Mouse (Mus musculus): Measurements from ENCODE around the gene Gtpbp6.
"Not testable (repeated sequence)": the region's sequence is repeated elsewhere in the genome, so short reads cannot be mapped to it uniquely, and the experiment has no call there.

Gene Gtpbp6

DNA sequence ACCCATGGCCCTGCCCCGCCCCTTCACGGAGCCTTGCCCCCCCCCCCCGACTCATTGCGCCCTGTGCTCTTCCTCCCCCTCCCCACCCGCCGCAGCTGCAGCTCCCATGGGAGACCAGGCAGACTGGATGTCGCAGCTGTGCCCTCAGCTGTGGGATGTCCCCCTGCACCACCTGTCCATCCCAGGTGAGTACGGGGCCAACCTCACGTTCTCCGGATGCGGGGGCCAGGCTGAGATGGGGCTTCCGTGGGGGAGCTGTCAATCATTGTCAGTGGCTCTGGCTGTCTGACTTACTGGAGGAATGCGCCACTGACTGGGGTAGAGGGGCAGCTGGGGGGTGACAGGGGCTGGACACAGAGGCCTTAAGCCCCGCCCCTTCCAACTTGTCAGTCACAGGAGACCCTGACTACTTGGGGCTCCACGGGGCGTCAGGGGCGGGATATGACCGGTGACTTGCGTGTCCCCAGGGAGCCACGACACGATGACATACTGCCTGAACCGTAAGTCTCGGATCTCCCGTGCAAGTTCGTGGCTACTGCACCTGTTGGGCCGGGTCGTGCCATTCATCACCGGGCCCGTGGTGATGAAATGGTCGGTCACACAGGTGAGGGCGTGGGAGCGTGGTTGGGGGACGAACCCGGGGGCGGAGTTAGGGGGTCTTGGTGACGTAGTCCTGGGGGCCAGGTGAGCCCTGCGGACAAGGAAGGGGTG, 6.9 kb downstream of the Gtpbp6 start:
- peak; percentile 47 for DNase-seq (ENCODE audit: extremely low spot score, low spot score)

DNA sequence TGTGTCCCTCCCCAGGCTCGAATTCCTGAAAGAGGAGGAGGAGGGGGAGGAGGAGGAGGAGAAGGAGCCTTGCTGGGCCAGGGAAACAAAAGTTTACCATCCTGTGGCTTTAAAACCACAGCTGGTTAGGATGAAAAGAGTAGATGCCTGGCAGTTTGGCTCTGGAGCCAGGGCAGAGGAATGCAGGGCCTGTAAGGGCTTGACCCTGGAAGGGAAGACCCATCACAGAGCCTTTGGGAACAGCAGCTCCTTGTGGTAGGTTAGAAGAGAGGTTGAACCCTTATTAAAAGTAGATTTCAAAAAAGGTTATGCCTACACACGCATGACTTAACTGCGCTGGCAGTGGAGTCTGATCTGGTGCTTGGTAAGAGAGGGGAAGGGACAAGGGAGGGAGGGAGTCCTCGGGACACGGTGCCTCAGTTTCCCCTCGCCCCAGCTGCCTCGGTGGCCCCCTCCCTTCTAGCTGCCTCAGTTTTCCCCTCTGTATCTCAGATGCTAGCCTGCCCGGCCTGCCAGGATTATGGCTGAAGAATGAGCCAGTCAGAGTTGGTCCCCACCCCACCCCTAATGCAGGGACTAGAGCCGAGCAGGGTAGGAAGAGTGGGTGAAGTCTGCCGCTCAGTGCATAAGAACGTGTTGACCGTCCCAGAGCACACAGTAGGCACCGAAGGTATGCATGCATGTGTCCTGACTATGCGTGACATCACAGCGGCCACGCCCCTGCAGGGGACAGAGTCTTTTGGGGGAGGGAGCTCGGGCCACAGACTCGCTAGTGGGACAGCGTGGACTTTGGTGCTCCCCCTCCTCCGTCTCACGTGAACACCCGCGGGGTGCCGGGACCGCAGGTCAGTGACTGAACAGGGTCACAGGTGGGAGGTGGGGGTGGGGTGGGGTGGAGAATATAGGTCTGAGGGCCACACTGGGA, 8.1 kb downstream of the Gtpbp6 start, which contains the start of gene Plcxd1:
Gene Plcxd1 (plus strand): TSS at position 314 of the 925 bp plus-strand sequence.
- DNase-seq (ENCODE audit: extremely low spot score, low spot score) = no peak

DNA sequence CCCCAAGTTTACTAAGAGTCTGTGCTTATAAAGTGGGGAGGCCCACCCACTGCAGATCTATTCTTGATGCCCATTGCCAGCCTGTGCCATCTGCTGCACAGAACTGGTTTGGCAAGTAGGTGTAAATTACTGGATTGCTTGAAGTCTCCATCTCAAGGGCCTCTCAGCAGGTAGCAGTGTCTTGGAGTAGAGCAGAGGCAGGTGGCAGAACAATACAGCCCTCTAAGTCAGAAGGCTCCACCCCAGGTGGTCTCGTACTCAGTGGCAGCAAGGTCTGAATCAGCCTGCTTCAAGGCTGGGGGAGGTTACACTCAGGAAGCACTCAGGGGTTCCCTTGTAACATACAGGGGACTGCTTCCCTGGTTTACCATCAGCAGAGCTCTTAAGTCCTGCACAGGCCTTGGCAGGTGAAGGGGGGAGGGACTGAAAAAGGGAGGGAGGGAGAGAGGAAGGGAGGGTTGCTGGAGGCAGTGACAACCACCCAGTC, 9.0 kb downstream of the Gtpbp6 start:
- no peak for DNase-seq (ENCODE audit: extremely low spot score, low spot score)

DNA sequence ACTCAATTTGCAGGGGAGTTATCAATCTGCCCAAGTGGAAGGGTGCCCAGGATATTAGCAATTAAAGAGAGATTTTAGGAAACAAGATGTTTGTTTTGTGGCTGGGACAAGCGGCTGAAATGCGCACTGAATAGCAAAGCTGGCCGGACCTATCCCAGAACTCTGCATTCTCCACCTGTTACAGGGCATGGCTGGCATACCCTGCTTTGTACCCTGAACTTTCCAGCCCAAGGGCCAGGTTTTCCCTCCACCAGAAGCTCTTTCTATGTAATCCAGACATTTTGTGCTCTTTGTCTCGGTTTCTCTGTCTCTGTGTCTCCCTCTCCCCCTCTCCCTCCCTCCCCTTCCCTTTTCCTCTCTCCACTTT, 13.2 kb downstream of the Gtpbp6 start:
- DNase-seq (ENCODE audit: extremely low spot score, low spot score) = no peak

DNA sequence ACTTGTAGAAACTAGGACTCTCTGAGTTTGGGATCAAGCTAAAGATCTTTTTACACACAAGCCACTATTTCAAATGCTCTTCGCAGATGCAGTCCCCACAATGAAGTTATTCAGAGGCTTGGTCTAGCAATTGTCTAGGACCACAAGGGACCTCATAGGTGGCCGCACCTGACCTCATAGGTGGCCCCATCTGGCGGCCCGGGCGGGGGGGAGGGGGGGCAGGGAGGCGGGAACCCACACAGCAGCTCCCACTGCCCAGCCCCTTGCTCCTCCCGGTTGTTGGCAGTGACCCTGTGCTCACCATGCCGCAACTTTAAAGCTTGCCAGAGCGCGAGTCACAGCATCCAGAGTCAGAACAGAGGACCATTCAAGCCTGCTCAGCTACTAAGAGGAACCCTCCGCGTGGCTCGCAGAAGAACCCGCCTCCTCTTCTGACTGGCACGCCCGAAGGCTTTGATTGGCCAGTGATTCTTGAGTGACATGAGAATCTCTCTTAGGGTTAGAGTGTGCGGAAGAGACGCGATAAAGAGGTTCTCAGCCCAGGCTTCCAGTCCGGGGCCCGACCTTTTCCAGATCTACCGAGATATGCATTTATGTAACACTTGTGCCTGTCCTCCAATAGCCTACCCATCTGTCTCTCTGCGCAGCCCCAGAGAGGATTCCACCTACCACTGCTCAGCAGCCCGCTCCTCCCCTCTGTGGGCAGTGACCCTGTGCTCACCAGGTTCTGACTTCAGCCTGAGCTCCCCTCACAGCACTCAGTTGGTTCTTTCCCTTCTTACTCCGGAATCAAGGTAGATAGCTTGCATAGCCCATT, 13.8 kb downstream of the Gtpbp6 start, which contains the start of gene Gm35315:
Gene Gm35315 (minus strand): TSS at position 391 of the 817 bp plus-strand sequence.
- DNase-seq (ENCODE audit: extremely low spot score, low spot score) = peak; percentile 81

DNA sequence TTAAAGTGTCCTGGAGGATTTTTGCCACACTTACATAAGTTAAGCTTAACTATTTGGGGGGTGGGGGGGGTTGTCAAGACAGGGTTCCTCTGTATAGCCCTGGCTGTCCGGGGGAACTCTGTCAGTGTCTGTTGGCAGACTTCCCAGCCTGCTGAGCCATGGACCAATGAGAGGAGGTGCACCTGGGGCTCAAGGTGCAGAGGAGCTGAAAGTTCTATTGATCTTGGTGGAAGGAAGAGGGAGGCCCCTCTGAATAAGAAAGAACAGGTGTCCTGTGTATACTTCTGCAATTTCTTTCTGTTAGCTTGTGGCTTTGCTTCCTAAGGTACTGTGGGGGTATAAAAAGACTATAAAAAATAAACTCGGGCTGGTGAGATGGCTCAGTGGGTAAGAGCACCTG, 16.5 kb downstream of the Gtpbp6 start:
- no peak for DNase-seq (ENCODE audit: extremely low spot score, low spot score)

DNA sequence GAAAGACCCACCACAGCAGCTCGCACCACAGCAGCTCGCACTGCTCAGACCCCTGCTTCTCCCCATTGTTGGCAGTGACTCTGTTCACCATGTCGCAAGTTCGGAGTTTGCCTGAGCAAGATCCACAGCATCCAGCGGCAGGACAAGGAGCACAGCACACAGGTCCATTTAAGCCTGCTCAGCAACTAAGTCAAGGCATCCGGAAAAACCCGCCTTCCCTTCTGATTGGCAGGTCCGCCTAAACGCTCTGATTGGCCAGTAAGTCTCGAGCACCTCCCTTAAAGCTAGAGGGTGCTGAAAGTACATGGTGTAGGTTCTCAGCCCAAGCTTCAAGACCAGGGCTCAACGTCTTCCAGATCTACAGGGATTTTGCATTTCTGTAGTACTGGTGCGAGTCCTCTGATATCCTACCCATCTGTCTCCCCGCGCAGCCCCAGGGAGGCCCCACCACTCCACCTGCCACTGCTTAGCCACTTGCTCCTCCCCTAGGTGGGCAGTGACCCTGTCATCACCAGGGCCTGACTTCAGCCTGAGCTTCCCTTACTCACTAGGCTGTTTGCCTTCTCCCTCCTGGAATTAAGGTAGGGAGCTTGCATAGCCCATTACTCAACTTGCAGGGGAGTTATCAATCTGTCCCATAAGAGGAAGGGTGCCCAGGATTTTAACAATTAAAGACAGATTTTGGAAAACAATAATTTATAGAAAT, 21.7 kb downstream of the Gtpbp6 start:
- DNase-seq (ENCODE audit: extremely low spot score, low spot score) = no peak

DNA sequence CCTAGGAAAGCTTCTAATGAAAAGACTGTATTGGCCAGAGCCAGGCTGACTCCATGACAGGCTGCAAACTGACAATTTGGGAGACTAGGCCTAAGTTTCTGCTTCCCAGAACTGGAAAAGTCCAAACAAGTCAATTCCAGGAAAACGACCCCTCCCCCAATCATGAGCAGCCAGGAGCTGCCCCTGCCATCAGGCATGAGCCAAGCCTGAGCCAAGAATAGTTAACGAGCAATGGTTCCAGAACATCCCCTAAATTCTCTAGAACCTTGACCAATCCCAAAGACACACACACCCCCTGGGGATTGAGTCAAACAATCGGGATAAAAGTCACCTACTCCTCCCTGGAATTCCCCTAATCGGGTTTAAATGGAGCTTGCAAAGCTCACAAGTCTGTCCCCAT, 25.0 kb downstream of the Gtpbp6 start:
- no peak for DNase-seq (ENCODE audit: extremely low spot score, low spot score)

DNA sequence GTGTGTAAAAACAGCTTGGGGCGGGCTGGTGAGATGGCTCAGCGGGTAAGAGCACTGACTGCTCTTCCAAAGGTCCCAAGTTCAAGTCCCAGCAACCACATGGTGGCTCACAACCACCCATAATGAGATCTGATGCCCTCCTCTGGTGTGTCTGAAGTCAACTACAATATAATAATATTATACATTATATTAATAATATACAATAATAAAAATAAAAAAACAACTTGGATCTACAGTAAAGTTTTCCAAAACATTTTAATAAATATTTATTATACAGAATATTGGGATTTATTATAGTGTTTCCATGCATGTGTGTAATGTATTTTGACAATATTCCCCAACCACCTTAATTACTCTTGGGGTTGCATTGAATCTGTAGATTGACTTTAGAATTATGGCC, 35.6 kb downstream of the Gtpbp6 start, which contains the start of gene Gm17655:
Gene Gm17655 (minus strand): TSS at position 101 of the 400 bp plus-strand sequence.
- not testable (repeated sequence) for DNase-seq (ENCODE audit: extremely low spot score, low spot score)

DNA sequence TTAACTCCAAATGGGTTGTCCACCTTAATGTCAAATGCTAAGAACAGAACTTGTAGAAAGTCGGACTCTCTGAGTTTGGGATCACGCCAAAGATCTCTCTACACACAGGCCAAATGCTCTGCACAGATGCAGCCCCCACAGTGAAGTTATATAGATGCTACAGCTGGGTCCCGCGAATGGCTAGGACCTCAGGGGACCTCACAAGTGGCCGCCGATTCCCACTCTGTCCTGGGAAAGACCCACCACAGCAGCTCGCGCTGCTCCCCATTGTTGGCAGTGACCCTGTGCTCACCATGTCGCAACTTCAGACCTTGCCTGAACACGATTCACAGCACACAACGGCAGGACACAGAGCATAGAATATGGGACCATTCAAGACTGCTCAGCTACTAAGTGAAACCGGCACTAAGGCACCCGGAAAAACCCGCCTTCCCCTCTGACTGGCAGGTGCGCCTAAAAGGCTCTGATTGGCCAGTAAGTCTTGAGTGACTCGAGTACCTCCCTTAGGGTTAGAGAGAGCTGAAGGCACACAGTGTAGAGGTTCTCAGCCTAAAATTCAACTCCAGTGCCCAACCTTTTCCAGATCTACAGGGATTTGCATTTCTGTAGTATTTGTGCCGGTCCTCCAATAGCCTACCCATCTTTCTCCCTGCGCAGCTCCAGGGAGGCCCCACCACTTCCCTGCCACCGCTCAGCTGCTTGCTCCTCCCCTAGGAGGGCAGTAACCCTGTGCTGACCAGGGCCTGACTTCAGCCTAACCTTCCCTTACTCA, 50.2 kb downstream of the Gtpbp6 start:
- peak; percentile 73 for DNase-seq (ENCODE audit: extremely low spot score, low spot score)
